Comparison of ENCODE assay signal across 8 mouse cellular contexts in the genomic region with DNA sequence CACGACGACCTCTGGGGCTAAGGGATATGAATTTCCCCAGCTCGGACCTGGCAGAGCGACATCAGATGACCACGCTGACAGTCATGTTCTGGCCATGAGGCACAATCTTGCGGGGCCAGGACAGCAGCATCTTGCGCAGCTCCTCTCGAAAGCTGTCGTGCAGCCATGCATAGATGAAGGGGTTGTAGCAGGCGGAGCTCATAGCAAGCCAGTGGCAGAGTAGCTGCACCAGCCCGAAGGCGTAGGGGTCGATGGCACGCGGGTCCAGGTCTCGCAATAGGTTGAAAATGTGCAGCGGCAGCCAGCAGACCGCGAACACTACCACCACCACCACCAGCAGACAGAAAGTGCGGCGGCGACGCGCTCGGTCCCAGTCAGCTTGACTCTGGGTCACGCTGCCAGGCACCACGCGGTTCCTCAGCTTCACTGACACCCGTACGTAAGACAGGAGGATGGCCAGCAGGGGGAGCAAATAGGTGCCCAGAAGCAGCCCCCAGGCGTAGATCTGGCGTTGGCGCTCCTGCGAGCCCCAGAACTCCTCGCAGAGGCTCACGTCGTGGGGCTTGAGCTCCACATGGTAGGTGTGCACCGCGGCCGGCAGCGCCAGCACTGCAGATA. TPM values are rescaled to one million over a fixed set of nuclear protein-coding genes. Genes with fewer than 3 reads are reported as not detected.
DNase-seq lines count a peak whose midpoint lies in the region; ATAC-seq and TF ChIP-seq lines count a peak whose summit lies in the region.

No protein-coding gene starts in this region.

- DNase-seq in brain, embryonic 14.5 days (ENCODE audit: low read depth) = peak; percentile 89
- DNase-seq in heart, postnatal 10 days = peak; percentile 51 to 63
- DNase-seq in kidney, postnatal 36 days = peak; percentile 52 to 83
- DNase-seq in lung, adult 18-20 months = peak; percentile 34 to 56
- DNase-seq in testis, postnatal 14 days (ENCODE audit: low spot score) = peak; percentile 29

- intact Hi-C loops in heart, postnatal 10 days (cut with DNase I) = loop anchor here (1.0 to 2.0 kb wide), 2 partner anchors 86 to 142 kb away; no protein-coding TSS in a partner anchor

- no peak overlapping the region for H3K27ac ChIP-seq in neural tube, embryonic 15.5 days (replicated peaks)

- peak; percentile 81 for TF ChIP-seq CTCF in brain, embryonic 14.5 days (IDR thresholded peaks at IDR 0.05; ENCODE audit: borderline replicate concordance, extremely low read depth, insufficient read depth, insufficient read length)

- peak overlapping the region; percentile 42 for H3K4me3 ChIP-seq in neural tube, embryonic 15.5 days (replicated peaks)

- H3K9me3 ChIP-seq in neural tube, embryonic 15.5 days (replicated peaks) = no peaks in the 10 kb centered on the region

- no peak for TF ChIP-seq POLR2A in brain, embryonic 14.5 days (IDR thresholded peaks at IDR 0.05; ENCODE audit: borderline replicate concordance, extremely low read depth, insufficient read depth, insufficient read length, poor library complexity, severe bottlenecking)

- peak overlapping the region; percentile 37 for H3K9ac ChIP-seq in neural tube, embryonic 15.5 days (replicated peaks)

- peaks cover 32% of the 10 kb centered on the region for H3K4me1 ChIP-seq in neural tube, embryonic 15.5 days

- 1% methylated on average over 41 of the region's 41 CpGs for WGBS in neural tube, embryonic 15.5 days

- ATAC-seq in CD4-positive, CD25-positive, alpha-beta regulatory T cell, adult 4 months = peak; percentile 57
- peak; percentile 72 for ATAC-seq in erythroblast, adult 5-6 weeks (replicated peaks; ENCODE audit: low FRiP score, poor library complexity, severe bottlenecking)
- ATAC-seq in neural tube, embryonic 15.5 days (ENCODE audit: low FRiP score) = peak; percentile 81

- peaks cover 40% of the 10 kb centered on the region for H3K27me3 ChIP-seq in neural tube, embryonic 15.5 days (replicated peaks)

- peak overlapping the region; percentile 68 for H3K4me2 ChIP-seq in neural tube, embryonic 15.5 days

- no peaks in the 10 kb centered on the region for H3K36me3 ChIP-seq in neural tube, embryonic 15.5 days

RNA-seq across cellular contexts. Expression of a gene that starts 1.0 kb away (rescaled TPM):
- polyA plus RNA-seq in CD4-positive, CD25-positive, alpha-beta regulatory T cell, adult 4 months (2017; shearing (Covaris generic)) = not detected
- 1.1 and 1.2 TPM in 2 replicates for polyA plus RNA-seq in brain, embryonic 14.5 days (2012; rRNA removed)
- not detected in 2 replicates for total RNA-seq in erythroblast, adult 5-6 weeks (2015; ENCODE audit: low replicate concordance)
- total RNA-seq in erythroblast, adult 5-6 weeks (2017; ENCODE audit: low replicate concordance) = not detected in 2 replicates
- not detected for total RNA-seq in heart, postnatal 10 days (2021)
- 0.19 and 0.47 TPM in 2 replicates for polyA plus RNA-seq in neural tube, embryonic 15.5 days (2015; fragmentation: Nextera tagmentation; extraction: Ambion mirVana)

Comparison
In these comparisons a context has a peak if more than half of its experiments do, and no peak if none do; other contexts are left out.
1. DNase-seq: peak in every context shown above with its lines; median percentile 89 in brain, embryonic 14.5 days; 68 in kidney, postnatal 36 days; 57 in heart, postnatal 10 days; 45 in lung, adult 18-20 months; 29 in testis, postnatal 14 days.